ENCODE assay signal across 8 mouse cellular contexts in the genomic region with DNA sequence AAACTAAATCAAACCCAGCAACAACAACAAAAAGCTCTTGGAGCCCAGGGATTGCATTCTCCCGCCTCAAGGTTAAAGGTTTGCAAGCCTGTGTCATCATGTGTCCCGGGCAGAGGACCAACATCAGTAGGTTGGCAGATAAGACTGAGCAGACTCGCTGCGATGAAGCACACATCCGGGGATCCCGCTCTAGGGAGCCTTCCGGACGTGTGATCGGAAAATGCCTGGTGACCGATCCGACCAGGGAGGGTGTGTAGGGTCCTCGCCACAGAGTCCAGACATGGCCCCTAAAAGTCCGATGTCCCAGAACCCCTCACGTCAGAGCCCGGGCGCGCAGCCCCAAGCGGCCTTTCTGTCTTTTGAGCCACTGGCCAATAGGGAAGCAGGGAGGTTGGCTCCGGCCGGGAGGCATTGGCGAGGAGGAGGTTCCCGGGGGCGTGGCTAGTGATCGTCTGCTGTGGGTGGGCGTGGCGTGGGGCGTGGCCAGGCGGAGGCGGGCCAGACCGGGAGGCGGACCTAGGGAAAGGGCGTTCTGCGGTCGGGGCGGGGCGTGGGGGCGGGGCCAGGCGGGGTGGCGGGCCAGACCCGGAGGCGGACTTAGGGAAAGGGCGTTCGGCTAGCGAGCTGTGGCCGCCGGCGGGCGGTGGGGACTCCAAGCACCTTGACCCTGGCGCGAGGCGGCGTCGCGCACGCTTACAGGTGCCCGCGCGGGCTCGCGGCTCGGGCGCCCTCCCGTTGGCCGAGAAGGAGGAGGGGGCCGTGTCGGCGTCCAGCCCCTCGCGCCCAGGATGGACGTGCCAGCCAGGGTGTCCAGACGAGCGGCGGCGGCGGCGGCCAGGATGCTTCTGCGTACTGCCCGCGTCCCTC. TPM values are rescaled to one million over a fixed set of nuclear protein-coding genes. Genes with fewer than 3 reads are reported as not detected.
DNase-seq lines count a peak whose midpoint lies in the region; ATAC-seq lines count a peak whose summit lies in the region.

A gene (plus strand): TSS at position 582 of the 867 bp plus-strand sequence.

- peak; percentile 97 for ATAC-seq in intestine, embryonic 14.5 days (replicated peaks; ENCODE audit: low FRiP score, low TSS enrichment, low read depth)

- peak within 1 kb of the TSS; percentile 63 for H3K9ac ChIP-seq in intestine, embryonic 14.5 days (ENCODE audit: low read length)

- under 1% methylated on average over 74 of the region's 79 CpGs for WGBS in intestine, embryonic 14.5 days

- no peaks in the 10 kb centered on the region for H3K27me3 ChIP-seq in intestine, embryonic 14.5 days (replicated peaks; ENCODE audit: control insufficient read depth, insufficient read depth, low read length)

- H3K4me3 ChIP-seq in intestine, embryonic 14.5 days (ENCODE audit: low read depth, low read length): peak within 1 kb of the TSS; percentile 67

- peak; percentile 98 for DNase-seq in adrenal gland, adult 18-20 months (ENCODE audit: low spot score in 2 of 2)
- peak; percentile 98 for DNase-seq in embryo, embryonic 11 days
- DNase-seq in gastrocnemius, postnatal 25 days: peak; percentile 97
- DNase-seq in intestine, embryonic 14.5 days (ENCODE audit: low spot score): peak; percentile 100
- peak; percentile 97 for DNase-seq in left cerebral cortex, postnatal 14 days (ENCODE audit: low spot score in 2 of 2)
- DNase-seq in mesoderm, embryonic 11.5 days (ENCODE audit: low read depth, low spot score): peak; percentile 97
- peak; percentile 95 to 96 for DNase-seq in right cerebral cortex, postnatal 36 days (ENCODE audit: low spot score in 2 of 2)
- DNase-seq in yolk sac, embryonic 10.5 days (ENCODE audit: low spot score): peak; percentile 99

- H3K4me1 ChIP-seq in intestine, embryonic 14.5 days (replicated peaks; ENCODE audit: control insufficient read depth, insufficient read depth, low read length): peaks cover 12% of the 10 kb centered on the region; the same call in 1 of the 2 replicates

- no peaks in the 10 kb centered on the region for H3K9me3 ChIP-seq in intestine, embryonic 14.5 days (ENCODE audit: control insufficient read depth, low read length)

- no peaks in the 10 kb centered on the region for H3K36me3 ChIP-seq in intestine, embryonic 14.5 days (ENCODE audit: control insufficient read depth, insufficient read depth, low read length)

- H3K27ac ChIP-seq in intestine, embryonic 14.5 days (ENCODE audit: low read depth): peak within 1 kb of the TSS; percentile 74

- intact Hi-C loops in left cerebral cortex, postnatal 14 days (cut with DNase I): loop anchor here (2.0 kb wide), 1 partner anchor 28 kb away; no protein-coding TSS in a partner anchor

- H3K4me2 ChIP-seq in intestine, embryonic 14.5 days (ENCODE audit: low read length): peak within 1 kb of the TSS; percentile 74

RNA-seq across cellular contexts. Expression of the gene that starts here (rescaled TPM):
- 10 to 100 TPM; 17.0 to 30.0 TPM for total RNA-seq in adrenal gland, adult 18-20 months (2021)
- total RNA-seq in gastrocnemius, postnatal 25 days (2021): 1 to 10 TPM; 3.3 to 4.0 TPM
- polyA plus RNA-seq in intestine, embryonic 14.5 days (2014; fragmentation: Nextera tagmentation; extraction: Ambion mirVana): 14.2 and 16.5 TPM in 2 replicates
- 10 to 100 TPM; 10.3 to 10.5 TPM for total RNA-seq in left cerebral cortex, postnatal 14 days (2021)

Comparison
In these comparisons a context has a peak if more than half of its experiments do, and no peak if none do; other contexts are left out.
1. Peak in every context shown above with its lines: DNase-seq, ATAC-seq, H3K4me3 ChIP-seq and H3K27ac ChIP-seq.